Mouse (Mus musculus): ENCODE measurements at regions not wholly inside any gene's neighbourhood (a gene's known extent, or its start where the extent isn't known, plus 50 kb on each side); places are given as distances from the start of the nearest gene placed in this dataset.

GRCm38 (mm10) chr10:125802923-125803583 is 162.9 kb upstream of the Lrig3 start:
- no peaks in the 10 kb centered on the region for H3K9me3 ChIP-seq (replicated peaks; ENCODE audit: insufficient read depth, low read length)
- no peak overlapping the region for H3K27ac ChIP-seq (ENCODE audit: control insufficient read depth, low read depth, low read length)
- H3K4me3 ChIP-seq (ENCODE audit: control insufficient read depth in 1 of 2, insufficient read depth in 1 of 2, low read depth in 2 of 2, low read length in 2 of 2) = no peak overlapping the region
- no peaks in the 10 kb centered on the region for H3K79me2 ChIP-seq (ENCODE audit: control insufficient read depth, insufficient read depth, low read length, poor library complexity)
- H3K27me3 ChIP-seq (ENCODE audit: control insufficient read depth in 1 of 2, insufficient read depth in 2 of 2, low read length in 2 of 2) = no peaks in the 10 kb centered on the region
- no peak overlapping the region for H3K9ac ChIP-seq (ENCODE audit: control insufficient read depth, low read depth, low read length, poor library complexity, severe bottlenecking)
- no peak for TF ChIP-seq ZMIZ1 (IDR thresholded peaks at IDR 0.05; ENCODE audit: low read depth, low read length)
- TF ChIP-seq MEF2A (IDR thresholded peaks at IDR 0.05; ENCODE audit: extremely low read depth, insufficient replicate concordance, low read depth, low read length, poor library complexity, severe bottlenecking) = no peak
- TF ChIP-seq CTCF (IDR thresholded peaks at IDR 0.05 in 2 of 3, conservative IDR thresholded peaks at IDR 0.05 in 1 of 3; ENCODE audit: control insufficient read depth in 1 of 3, insufficient read depth in 1 of 3, low read depth in 2 of 3, low read length in 3 of 3, poor library complexity in 1 of 3, severe bottlenecking in 1 of 3) = no peak
- no peak for TF ChIP-seq GABPA (IDR thresholded peaks at IDR 0.05; ENCODE audit: low read depth, low read length)
- TF ChIP-seq RAD21 (IDR thresholded peaks at IDR 0.05; ENCODE audit: low read depth, low read length) = no peak
- no peak for TF ChIP-seq BHLHE40 (IDR thresholded peaks at IDR 0.05; ENCODE audit: borderline replicate concordance, low read depth, low read length)
- no peak for TF ChIP-seq MYB (IDR thresholded peaks at IDR 0.05; ENCODE audit: low read depth, low read length)
- no peak for TF ChIP-seq MAFK (IDR thresholded peaks at IDR 0.05; ENCODE audit: borderline replicate concordance, low read depth, low read length)
- no peak for TF ChIP-seq SMC3 (IDR thresholded peaks at IDR 0.05; ENCODE audit: low read depth, low read length)
- TF ChIP-seq NRF1 (IDR thresholded peaks at IDR 0.05; ENCODE audit: insufficient read depth, low read depth, low read length, poor library complexity, severe bottlenecking) = no peak
- no peak for TF ChIP-seq CHD2 (IDR thresholded peaks at IDR 0.05; ENCODE audit: low read length)
- TF ChIP-seq POLR2AphosphoS2 (IDR thresholded peaks at IDR 0.05; ENCODE audit: low read length) = no peak
- TF ChIP-seq NELFE (IDR thresholded peaks at IDR 0.05; ENCODE audit: low read depth, low read length) = no peak
- TF ChIP-seq POLR2AphosphoS5 (IDR thresholded peaks at IDR 0.05; ENCODE audit: borderline replicate concordance, low read depth, low read length) = no peak
- no peak for TF ChIP-seq CHD1 (IDR thresholded peaks at IDR 0.05; ENCODE audit: low read depth, low read length)
- TF ChIP-seq MYC (IDR thresholded peaks at IDR 0.05; ENCODE audit: low read depth, low read length) = no peak
- no peak for DNase-seq (ENCODE audit: low read depth, low spot score)
- H3K36me3 ChIP-seq (ENCODE audit: control insufficient read depth in 1 of 2, insufficient read depth in 2 of 2, low read length in 2 of 2) = no peaks in the 10 kb centered on the region
- H3K4me1 ChIP-seq (ENCODE audit: control insufficient read depth in 1 of 2, insufficient read depth in 2 of 2, low read length in 2 of 2) = no peaks in the 10 kb centered on the region

GRCm38 (mm10) chr10:125809763-125810361 is 156.1 kb upstream of the Lrig3 start:
- H3K9ac ChIP-seq (ENCODE audit: control insufficient read depth, low read depth, low read length, poor library complexity, severe bottlenecking) = no peak overlapping the region
- H3K79me2 ChIP-seq (ENCODE audit: control insufficient read depth, insufficient read depth, low read length, poor library complexity) = no peaks in the 10 kb centered on the region
- no peaks in the 10 kb centered on the region for H3K27me3 ChIP-seq (ENCODE audit: control insufficient read depth in 1 of 2, insufficient read depth in 2 of 2, low read length in 2 of 2)
- DNase-seq (ENCODE audit: low read depth, low spot score) = no peak
- H3K27ac ChIP-seq (ENCODE audit: control insufficient read depth, low read depth, low read length) = no peak overlapping the region
- TF ChIP-seq HCFC1 (IDR thresholded peaks at IDR 0.05; ENCODE audit: low read depth, low read length) = no peak
- TF ChIP-seq RCOR1 (IDR thresholded peaks at IDR 0.05; ENCODE audit: low read depth, low read length) = no peak
- no peak for TF ChIP-seq ETS1 (IDR thresholded peaks at IDR 0.05; ENCODE audit: low read depth, low read length)
- TF ChIP-seq TBP (IDR thresholded peaks at IDR 0.05; ENCODE audit: low read depth, low read length) = no peak
- TF ChIP-seq JUND (IDR thresholded peaks at IDR 0.05; ENCODE audit: low read depth, low read length) = no peak
- no peak for TF ChIP-seq ZC3H11A (IDR thresholded peaks at IDR 0.05; ENCODE audit: low read depth, low read length)
- TF ChIP-seq NELFE (IDR thresholded peaks at IDR 0.05; ENCODE audit: low read depth, low read length) = no peak
- no peak for TF ChIP-seq KAT2A (conservative IDR thresholded peaks at IDR 0.05; ENCODE audit: low read depth, low read length)
- no peak for TF ChIP-seq SMC3 (IDR thresholded peaks at IDR 0.05; ENCODE audit: low read depth, low read length)
- no peak for TF ChIP-seq POLR2AphosphoS5 (IDR thresholded peaks at IDR 0.05; ENCODE audit: borderline replicate concordance, low read depth, low read length)
- no peak for TF ChIP-seq MAZ (IDR thresholded peaks at IDR 0.05; ENCODE audit: low read depth, low read length)
- TF ChIP-seq ZKSCAN1 (IDR thresholded peaks at IDR 0.05; ENCODE audit: low read depth, low read length) = no peak
- TF ChIP-seq USF2 (IDR thresholded peaks at IDR 0.05; ENCODE audit: borderline replicate concordance in 1 of 2, insufficient read depth in 1 of 2, low read depth in 1 of 2, low read length in 2 of 2) = no peak
- no peak overlapping the region for H3K4me3 ChIP-seq (ENCODE audit: control insufficient read depth in 1 of 2, insufficient read depth in 1 of 2, low read depth in 2 of 2, low read length in 2 of 2)
- no peaks in the 10 kb centered on the region for H3K4me1 ChIP-seq (ENCODE audit: control insufficient read depth in 1 of 2, insufficient read depth in 2 of 2, low read length in 2 of 2)
- no peaks in the 10 kb centered on the region for H3K36me3 ChIP-seq (ENCODE audit: control insufficient read depth in 1 of 2, insufficient read depth in 2 of 2, low read length in 2 of 2)
- no peaks in the 10 kb centered on the region for H3K9me3 ChIP-seq (replicated peaks; ENCODE audit: insufficient read depth, low read length)
